Mouse (Mus musculus): Measurements from ENCODE around the gene Rpl14. TPM values are rescaled to one million over a fixed set of nuclear protein-coding genes. Genes with fewer than 3 reads are reported as not detected.

Gene Rpl14
- total RNA-seq, 2 experiments from 2014 or later, result 373 to 377 TPM

DNA sequence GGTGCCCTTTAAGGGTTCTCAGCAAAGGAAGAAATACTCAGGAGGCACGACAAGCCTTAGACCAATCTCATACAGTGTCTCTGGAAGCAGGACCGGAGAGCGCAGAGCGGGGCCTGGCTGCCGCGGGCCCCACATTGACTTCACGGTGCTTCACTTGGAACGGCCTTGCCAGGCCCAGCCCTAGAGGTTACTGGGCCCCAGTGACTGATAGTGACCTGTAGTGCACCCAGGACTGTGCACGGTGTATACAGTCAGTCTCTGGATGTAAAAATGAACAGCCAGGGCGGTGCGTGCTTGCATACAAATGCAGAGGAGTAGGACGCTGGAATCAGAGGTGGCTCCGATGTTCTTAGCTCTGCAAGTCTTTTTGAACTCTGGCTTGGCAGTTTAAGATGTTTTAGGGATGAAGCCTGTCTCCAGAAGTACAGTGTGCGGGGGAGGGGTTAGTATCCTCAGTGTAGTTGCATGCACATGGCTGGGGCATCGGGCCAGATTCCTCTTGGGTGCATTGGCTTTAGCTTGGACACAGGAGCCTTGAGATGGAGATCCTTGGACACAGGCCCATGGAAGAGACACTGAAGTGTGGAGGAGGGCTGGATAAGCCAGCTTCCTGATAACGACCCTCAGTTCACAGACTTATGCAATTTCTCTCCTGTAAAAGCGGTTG, 31.1 kb downstream of the Rpl14 start:
- intact Hi-C loops (cut with DNase I), result loop anchor here (2.0 to 10.0 kb wide), 6 partner anchors 88 to 638 kb away; no protein-coding TSS in a partner anchor
- peak; percentile 32 to 44 for DNase-seq

DNA sequence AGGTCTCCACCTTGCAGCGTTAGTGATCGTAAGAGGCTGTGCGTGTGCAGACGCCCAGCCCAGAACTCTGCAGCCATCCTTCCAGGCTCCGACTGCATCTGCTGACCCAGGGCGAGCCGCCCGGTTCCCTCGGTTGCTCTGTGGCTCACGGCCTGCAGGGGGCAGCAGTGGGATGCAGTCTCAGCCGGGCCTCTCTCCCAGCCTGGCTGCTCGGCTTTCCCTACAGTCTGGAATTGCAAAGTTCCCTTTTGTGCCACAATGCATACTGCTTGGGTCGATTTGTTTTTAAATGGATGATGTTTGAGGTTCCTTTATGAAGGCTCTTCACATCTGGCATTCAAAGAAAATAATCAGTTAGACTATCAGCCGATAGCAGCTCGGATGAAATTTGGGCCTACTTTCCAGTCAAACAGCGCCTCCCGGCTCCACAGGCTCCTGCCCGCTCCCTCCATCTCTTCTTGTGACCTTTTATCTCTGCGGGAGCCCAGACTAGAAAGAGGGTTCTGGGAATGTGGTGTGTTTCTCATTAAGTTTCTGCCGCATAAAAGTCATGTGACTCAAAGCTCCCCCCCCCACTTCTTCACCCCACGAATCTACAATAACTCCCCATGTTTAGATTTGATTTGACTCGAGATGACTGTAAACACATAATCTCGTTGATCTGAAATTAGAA, 31.7 kb downstream of the Rpl14 start:
- intact Hi-C loops (cut with DNase I), result loop anchor here (1.0 to 10.0 kb wide), 7 partner anchors 88 to 638 kb away; no protein-coding TSS in a partner anchor
- DNase-seq, result peak; percentile 94 to 95

DNA sequence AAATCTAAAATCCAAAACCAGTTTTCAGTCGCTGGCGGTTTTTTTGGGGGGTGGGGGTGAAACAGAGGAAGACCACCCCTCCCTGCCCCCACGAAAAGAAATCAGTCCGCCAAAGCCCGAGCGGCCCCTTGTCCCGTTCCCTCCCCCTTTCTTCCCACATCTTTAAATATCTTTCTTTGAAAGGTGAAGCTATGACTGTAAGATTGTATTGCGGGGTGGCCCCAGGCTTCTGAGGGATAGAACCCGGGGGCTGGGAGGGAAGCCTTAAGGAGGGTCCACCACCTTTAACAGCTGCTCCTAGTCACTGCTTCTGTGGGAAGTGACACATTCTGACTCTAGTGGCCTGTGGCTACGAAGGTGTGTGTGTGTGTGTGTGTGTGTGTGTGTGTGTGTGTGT, 32.3 kb downstream of the Rpl14 start:
- intact Hi-C loops (cut with DNase I), result loop anchor here (1.0 to 10.0 kb wide), 7 partner anchors 87 to 637 kb away; no protein-coding TSS in a partner anchor
- DNase-seq, result no peak

DNA sequence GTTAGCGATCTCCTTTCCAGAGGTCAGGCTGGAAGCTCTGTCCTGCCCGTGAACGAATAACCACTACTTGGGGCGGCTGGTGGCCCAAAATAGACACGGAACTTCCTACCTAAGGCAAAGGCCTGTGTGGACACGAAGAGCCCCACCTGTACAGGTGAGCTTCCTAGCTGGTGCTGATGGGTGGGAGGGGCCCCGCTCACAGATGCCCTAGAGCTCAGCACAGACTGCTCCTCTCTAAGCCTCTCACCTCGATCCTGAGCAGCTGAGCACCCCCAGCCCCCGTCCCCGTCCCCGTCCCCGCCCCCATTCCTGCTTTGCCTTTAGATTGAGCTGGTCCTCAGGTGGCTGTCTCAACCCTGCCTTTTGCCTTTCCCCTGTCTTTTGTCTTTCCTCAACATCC, 32.7 kb downstream of the Rpl14 start:
- intact Hi-C loops (cut with DNase I), result loop anchor here (1.0 to 10.0 kb wide), 7 partner anchors 87 to 637 kb away; no protein-coding TSS in a partner anchor
- no peak for DNase-seq

DNA sequence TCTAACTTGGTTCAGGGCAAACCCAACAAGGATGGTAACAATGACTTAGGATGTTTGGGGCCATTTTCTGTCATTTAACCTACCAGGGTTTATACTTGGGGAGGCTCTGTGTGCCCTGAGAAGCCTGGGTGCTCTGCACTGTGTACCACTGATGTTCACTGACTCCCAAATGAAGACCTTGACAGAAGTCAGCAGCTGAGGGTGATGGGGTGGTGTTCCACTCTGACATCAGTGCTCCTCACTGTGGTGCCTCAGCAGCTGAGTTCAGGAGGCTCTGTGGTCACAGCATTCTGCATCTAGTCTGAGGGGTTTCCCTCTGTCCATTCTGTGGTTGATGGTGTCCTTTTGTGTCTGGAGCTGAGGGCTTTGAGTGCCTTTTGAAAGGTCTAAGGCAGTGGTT, 39.8 kb downstream of the Rpl14 start:
- intact Hi-C loops (cut with DNase I), result no loop called here
- no peak for DNase-seq

DNA sequence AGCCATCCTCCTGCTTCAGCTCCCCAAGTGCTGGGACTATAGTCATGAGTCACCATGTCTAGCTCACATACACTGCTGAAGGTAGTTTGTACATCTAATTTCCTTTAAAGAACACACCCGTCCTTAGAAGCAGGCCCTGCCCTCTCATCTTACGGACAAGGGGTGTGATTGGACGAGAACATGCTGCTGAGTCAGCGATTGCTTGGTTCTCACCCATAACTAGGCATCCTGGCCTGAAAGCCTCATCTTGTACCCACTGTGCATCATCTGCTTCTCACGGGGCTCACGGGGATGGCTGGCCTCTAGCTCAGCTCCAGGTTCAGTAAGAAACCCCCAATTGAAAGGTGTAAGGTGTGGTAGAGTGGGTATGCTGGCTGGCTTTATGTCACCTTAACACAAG, 42.8 kb downstream of the Rpl14 start:
- intact Hi-C loops (cut with DNase I), result no loop called here
- no peak for DNase-seq

DNA sequence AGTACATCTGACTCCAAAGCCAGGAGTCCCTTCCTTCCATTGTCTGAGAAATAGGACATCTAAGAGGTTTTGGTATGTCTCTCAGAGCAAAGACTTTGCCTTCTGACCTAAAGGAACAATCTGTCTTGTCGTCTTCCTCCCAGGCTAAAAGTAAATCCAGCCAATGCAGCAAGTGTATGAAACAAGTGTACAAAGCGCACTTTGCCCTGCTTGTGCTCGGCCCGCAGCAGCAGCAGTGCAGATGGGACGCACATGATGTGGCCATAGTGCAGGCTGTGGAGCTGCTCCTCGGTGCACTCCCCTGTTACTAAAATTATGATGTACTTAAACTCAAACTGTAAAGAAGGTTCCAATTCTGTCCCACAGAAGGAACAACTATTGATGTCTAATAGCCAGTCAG, 46.9 kb downstream of the Rpl14 start:
- DNase-seq, result no peak
- intact Hi-C loops (cut with DNase I), result no loop called here

DNA sequence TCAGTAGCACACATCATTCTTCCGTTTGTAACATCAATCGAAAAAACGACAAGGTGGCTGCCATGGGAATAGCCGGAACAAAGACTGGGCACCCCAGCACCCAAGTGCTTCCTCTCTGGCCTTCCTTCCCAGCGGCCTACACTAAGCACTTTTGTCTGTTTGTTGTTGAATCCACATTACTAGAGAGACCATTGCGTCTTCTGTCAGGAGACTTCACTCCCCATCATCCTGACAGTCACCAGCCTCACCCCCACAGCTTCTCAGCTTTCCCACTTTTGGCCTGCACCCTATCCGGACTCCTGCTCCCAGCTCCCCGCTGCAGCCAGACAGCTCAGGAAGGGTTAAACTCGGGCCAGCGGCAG, 48.1 kb downstream of the Rpl14 start:
- intact Hi-C loops (cut with DNase I), result no loop called here
- DNase-seq, result no peak

DNA sequence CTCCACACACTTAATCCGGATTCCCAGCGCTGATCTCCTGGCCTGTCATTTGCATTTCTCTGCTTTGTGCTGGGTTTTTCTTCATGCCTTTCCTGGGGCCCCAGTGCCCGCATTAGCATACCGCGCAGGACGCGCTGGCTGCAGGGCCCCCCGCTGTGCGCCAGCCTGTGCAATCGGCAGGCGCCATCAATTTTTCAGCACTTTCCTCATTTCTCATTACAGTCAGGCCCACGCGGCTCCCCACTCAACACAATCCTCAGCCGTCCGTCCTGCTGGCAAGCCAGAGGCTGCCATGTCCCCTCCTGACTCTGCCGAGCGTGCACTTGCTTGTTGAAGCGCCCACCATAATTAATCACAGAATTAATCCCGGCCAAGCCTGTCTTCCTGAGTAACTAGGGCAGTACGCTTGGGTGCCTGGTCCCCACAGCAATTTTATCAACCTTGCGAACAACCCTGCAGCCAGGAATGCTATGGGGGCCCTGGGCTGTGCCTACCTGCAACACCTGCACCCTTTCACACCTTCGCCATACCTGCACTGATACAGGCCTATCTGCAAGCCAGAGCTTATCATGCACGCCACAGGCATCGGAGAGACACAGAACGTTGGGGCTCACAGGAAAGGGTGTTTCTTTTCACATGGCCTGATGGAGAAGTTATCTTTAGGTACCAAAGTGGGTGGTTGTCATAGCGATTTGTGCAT, 48.6 kb downstream of the Rpl14 start:
- no peak for DNase-seq
- intact Hi-C loops (cut with DNase I), result no loop called here

DNA sequence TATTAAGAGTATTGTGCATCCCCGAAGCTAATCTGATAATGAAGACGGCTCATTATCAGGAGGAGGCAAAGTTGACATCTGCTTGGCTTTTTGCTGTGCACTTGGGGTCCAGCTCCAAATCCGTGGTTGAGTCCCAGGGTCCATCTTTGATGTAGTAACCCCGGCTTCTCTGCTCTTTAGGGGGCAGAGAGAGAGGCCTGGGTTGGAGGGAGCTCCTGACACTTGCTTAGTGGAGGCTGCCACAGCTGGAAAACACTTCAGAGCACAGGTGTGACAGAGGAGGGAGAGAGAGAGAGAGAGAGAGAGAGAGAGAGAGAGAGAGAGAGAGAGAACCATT, 49.1 kb downstream of the Rpl14 start:
- no peak for DNase-seq
- intact Hi-C loops (cut with DNase I), result no loop called here

Other genes starting within 250 kb of the Rpl14 start
- gene Eif1b, start 79.2 kb upstream of the Rpl14 start, total RNA-seq (2021), result 10 to 100 TPM; 61.5 to 62.0 TPM
- gene Entpd3, start 31.6 kb upstream of the Rpl14 start, total RNA-seq (2021), result not detected